Mouse (Mus musculus): Measurements from ENCODE around the gene Rnf5. TPM values are rescaled to one million over a fixed set of nuclear protein-coding genes. Genes with fewer than 3 reads are reported as not detected.

The Rnf5 gene
- polyA plus RNA-seq, 3 experiments from 2014 or later, result 41.2 to 71.2 (median 59.5) TPM

Other genes with a start within 250 kb of the Rnf5 start
- not detected for gene Btnl2, start 248.9 kb downstream of the Rnf5 start, polyA plus RNA-seq (2017; shearing (Covaris generic))
- gene Btnl1, start 226.6 kb downstream of the Rnf5 start, polyA plus RNA-seq (2017; shearing (Covaris generic)), result not detected
- gene BC051142, start 204.9 kb downstream of the Rnf5 start, polyA plus RNA-seq (2017; shearing (Covaris generic)), result 1 to 10 TPM in 1 of 3 experiments, under 1 TPM in 1, not detected in 1; 0.81 to 2.5 TPM
- gene Btnl4, start 126.4 kb downstream of the Rnf5 start, polyA plus RNA-seq (2017; shearing (Covaris generic)), result not detected
- gene Btnl6, start 86.3 kb downstream of the Rnf5 start, polyA plus RNA-seq (2017; shearing (Covaris generic)), result not detected
- gene Notch4, start 39.4 kb downstream of the Rnf5 start, polyA plus RNA-seq (2017; shearing (Covaris generic)), result under 1 TPM in 2 of 3 experiments, not detected in 1; 0.62 to 0.72 TPM
- 100 to 1,000 TPM; 236 to 278 (median 276) TPM for gene Gpsm3, start 13.9 kb downstream of the Rnf5 start, polyA plus RNA-seq (2017; shearing (Covaris generic))
- gene Pbx2, start 12.4 kb downstream of the Rnf5 start, polyA plus RNA-seq (2017; shearing (Covaris generic)), result 10 to 100 TPM in 1 of 3 experiments, 1 to 10 TPM in 2; 4.1 to 11.8 (median 8.8) TPM
- gene Ager, start 5.8 kb downstream of the Rnf5 start, polyA plus RNA-seq (2017; shearing (Covaris generic)), result 1 to 10 TPM in 2 of 3 experiments, under 1 TPM in 1; 0.58 to 3.7 (median 2.3) TPM
- 10 to 100 TPM; 14.5 to 20.8 (median 19.4) TPM for gene Agpat1, start 572 bp upstream of the Rnf5 start, polyA plus RNA-seq (2017; shearing (Covaris generic))
- gene Egfl8, start 12.3 kb upstream of the Rnf5 start, polyA plus RNA-seq (2017; shearing (Covaris generic)), result 1 to 10 TPM; 1.1 to 2.1 (median 1.2) TPM
- gene Ppt2, start 24.8 kb upstream of the Rnf5 start, polyA plus RNA-seq (2017; shearing (Covaris generic)), result 10 to 100 TPM; 18.8 to 22.9 (median 20.6) TPM
- gene Prrt1, start 25.8 kb upstream of the Rnf5 start, polyA plus RNA-seq (2017; shearing (Covaris generic)), result 1 to 10 TPM in 2 of 3 experiments, under 1 TPM in 1; 0.79 to 4.0 (median 3.7) TPM
- 1 to 10 TPM; 4.4 to 5.8 (median 5.2) TPM for gene Fkbpl, start 41.1 kb upstream of the Rnf5 start, polyA plus RNA-seq (2017; shearing (Covaris generic))
- gene Atf6b, start 43.5 kb upstream of the Rnf5 start, polyA plus RNA-seq (2017; shearing (Covaris generic)), result 10 to 100 TPM; 19.0 to 21.9 (median 19.3) TPM
- gene Tnxb, start 66.8 kb upstream of the Rnf5 start, polyA plus RNA-seq (2017; shearing (Covaris generic)), result not detected
- under 1 TPM in 1 of 3 experiments, not detected in 2; 0.08 TPM for gene C4b, start 140.2 kb upstream of the Rnf5 start, polyA plus RNA-seq (2017; shearing (Covaris generic))
- not detected for gene Cyp21a1, start 200.9 kb upstream of the Rnf5 start, polyA plus RNA-seq (2017; shearing (Covaris generic))
- gene Stk19, start 233.3 kb upstream of the Rnf5 start, polyA plus RNA-seq (2017; shearing (Covaris generic)), result 10 to 100 TPM; 30.4 to 44.5 (median 37.2) TPM
- 10 to 100 TPM; 23.9 to 29.0 (median 27.1) TPM for gene Dxo, start 233.3 kb upstream of the Rnf5 start, polyA plus RNA-seq (2017; shearing (Covaris generic))
- gene Skiv2l, start 246.5 kb upstream of the Rnf5 start, polyA plus RNA-seq (2017; shearing (Covaris generic)), result 10 to 100 TPM; 28.6 to 34.2 (median 33.7) TPM
- gene Nelfe, start 246.7 kb upstream of the Rnf5 start, polyA plus RNA-seq (2017; shearing (Covaris generic)), result 10 to 100 TPM; 40.1 to 65.0 (median 47.0) TPM

Measured in inflammation-experienced regulatory T-cells, adult 6 months (primary cell).